Mouse (Mus musculus) layer of hippocampus, adult 8-10 months (tissue): Measurements from ENCODE around the gene Rnf141. TPM values are rescaled to one million over a fixed set of nuclear protein-coding genes. Genes with fewer than 3 reads are reported as not detected.

Experiments used
- DNase-seq, 2 experiments: peaks; one replicate each; pipeline ENCODE4 v3.0.0; 2022; ENCODE audit warnings: low spot score in 2 of 2
- total RNA-seq, 4 experiments: library from RNA; stranded (reverse); gene quantifications; 2 replicates each; pipeline ENCODE4 v1.2.4; 2022

Rnf141 gene
- total RNA-seq, 4 experiments from 2014 or later = 72.8 to 92.5 (median 82.8) TPM

DNA sequence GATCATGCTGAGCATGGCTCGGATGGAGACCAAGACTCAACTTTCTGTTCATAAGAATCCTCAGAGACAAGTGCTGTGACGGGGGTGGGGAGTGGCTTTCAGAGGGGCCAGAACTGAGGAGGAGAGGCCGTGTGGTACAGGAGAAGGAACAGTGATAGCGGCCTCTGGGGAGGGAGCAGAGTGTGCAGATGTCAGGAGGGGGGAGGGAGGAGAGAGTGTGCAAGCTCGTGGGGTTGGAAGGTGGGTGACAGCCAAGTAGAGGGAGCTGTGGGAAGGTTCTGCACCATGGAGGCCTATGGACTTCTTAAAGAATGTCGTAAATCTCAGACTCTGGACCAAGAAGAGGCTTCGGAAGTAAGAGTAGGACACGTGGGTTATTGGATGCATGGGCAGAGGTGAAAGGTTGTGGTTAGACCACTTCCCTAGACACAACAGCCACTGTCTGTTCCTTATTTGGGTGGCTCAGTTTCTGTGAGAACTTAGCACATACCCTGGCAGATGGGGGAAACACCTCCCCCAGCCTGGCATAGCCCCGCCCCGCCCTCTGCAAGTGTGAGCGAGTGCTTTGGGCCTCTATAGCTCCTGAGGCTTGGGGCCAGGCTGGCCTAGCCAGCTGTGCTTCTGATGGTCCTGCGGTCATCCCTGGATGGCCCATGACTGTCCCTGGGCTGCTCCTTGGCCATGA is 47.7 kb downstream of the Rnf141 start:
- DNase-seq = no peak

DNA sequence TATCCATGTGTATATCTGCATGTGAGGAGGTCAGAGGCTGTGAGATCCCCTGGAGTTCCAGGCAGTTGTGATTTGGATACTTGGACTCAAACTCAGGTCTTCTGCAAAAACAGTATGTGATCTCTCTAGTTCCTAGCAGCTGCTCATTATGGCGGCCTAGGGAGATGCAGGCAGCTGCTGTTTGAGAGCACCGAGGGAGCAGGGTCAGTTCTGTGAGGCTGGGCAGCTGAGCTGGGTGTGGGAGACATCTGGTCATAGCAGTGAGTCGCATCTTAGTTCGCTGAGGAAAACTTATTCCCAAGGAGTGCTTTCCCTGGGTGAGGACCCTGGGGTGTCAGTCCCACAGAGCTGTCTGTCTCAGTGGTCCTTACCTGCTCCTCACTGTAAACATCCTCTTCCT is 49.5 kb downstream of the Rnf141 start:
- no peak for DNase-seq

DNA sequence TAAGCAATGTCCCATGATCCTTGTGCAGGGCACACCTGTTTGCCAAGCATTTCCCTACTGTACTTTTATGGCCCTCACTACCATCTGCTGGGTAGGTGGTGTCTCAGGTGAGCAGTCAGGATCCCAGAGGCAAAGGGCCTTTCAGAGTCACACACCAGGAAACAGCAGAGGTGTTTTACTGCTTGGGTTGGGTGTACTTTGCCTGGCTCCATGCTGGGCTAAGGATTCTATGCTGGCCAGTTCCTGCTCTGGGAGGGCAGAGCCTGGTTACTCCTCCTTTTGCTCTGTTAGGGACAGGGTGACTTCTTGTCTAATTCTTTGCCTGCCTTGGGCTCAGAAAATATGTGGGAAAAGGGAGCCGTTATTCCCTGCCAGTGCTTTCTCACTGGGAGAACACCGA is 51.4 kb downstream of the Rnf141 start:
- DNase-seq = no peak

DNA sequence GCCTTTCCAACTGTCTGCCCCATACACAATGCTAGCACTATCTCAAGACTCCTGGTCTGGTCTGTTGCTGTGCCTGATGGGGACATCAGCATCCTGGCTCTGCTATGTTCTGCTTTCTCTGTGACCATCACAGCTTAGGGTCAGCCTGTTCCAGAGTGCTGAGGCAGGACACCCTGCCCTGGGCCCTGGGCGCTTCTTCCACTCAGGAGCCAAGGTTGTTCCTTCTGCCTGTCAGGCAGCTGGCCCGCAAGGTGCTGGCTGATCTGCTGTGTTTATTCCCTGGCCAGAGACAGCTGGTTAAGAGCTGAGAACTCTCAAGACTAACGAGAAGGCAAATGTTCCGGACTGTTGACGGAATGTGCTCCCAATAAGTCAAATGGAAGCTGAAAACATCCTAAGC is 52.1 kb downstream of the Rnf141 start:
- no peak for DNase-seq

DNA sequence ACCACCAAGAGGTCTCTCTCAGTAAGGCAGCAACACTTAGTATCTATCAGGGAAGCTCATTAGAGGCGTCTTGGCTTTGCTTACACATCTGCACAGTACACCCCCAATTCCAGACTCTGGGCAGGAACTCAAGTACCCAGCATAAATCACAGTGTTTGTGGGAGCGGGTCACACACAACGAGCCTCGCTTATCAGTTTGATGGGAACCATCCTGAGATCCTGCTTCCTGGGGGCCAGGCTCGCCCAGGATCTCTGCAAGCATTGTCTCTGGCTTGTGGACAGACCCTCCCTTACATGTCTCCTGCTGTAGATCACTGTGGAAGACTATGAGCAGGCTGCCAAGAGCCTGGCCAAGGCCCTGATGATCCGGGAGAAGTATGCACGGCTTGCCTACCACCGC is 53.4 kb downstream of the Rnf141 start:
- no peak for DNase-seq

DNA sequence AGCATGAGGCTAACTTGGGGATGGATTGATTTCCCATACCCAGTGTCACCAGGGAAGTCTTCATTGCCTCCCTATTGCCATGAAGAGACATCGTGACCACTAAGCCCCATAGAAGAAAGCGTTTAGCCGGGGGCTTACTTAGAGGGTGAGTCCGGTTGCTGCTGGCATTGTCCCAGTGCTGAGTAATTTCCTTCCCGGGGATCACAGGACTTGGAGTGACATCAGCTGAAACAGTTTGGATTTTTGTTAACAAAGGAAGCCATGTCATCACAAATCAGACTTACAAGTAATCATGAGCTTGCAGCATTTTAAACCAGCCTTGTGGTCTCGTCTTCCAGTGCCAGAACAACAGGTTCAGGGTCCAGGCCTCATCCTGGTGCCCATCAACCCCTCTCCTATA is 56.9 kb downstream of the Rnf141 start:
- DNase-seq = no peak

DNA sequence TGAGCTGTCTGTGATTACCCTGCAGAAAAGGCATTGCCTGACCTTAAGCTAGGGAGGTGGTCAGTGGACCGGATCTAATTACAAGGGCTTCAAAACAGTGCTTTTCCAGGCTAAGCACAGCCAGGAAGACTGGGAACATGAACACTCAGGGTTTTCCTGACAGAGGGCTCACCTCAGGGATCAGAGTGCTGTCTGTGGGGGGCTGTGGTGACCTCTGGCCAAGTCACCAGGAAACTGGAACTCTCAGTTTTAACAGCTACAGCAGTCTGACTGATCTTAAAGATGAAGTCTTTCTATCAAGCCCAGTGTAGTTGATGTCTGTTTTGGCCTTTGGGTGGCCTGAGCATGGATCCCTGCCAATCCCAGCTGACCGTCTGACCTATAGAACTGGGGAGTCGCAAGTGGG is 58.5 kb downstream of the Rnf141 start:
- no peak for DNase-seq

DNA sequence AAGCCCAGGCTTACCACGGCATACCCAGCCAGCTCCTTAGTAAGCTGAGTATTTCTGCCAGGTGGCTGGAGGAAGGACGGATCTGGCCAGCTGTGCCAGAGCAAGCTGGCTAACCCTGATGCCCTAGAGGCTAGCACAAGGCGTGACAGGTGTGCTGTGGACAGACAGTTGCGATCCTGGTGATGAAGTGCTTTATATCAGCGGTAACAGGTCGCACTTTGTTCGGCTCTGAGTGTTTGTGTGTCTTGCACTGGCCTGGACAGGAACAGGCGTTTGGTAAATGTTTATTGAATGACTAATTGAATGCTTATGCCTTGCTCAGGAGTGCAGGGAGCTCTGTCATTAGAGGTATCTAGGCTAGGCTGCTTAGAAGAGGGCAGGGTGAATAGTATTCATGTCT is 59.3 kb downstream of the Rnf141 start:
- DNase-seq = no peak

DNA sequence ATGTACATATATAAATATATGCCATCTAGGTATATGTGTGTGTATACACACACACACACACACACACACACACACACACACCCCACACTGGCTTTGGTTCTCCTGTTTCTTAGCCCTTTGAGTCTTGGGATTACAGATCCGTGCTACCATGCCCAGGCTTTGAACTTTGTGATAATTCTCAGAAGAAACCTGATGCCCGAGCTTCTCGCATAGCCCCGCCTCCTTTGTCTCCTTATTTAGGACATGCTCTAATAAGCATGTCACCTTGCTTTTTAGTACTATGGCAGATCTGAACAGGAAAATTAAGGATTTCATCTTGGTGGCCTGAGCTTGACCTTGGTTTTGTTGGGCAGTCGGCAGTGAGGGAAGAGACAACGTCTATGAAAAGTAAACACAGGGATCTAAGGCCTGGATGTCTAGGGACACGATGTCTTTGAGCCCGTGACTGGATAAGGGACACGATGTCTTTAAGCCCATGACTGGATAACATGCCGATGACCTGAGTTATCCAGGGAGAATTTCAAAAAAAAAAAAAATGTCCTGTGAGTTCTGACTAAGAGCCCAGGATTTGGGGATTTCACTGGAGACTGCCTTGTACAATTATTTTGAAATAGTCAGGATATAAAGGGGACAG is 61.3 kb downstream of the Rnf141 start:
- no peak for DNase-seq

DNA sequence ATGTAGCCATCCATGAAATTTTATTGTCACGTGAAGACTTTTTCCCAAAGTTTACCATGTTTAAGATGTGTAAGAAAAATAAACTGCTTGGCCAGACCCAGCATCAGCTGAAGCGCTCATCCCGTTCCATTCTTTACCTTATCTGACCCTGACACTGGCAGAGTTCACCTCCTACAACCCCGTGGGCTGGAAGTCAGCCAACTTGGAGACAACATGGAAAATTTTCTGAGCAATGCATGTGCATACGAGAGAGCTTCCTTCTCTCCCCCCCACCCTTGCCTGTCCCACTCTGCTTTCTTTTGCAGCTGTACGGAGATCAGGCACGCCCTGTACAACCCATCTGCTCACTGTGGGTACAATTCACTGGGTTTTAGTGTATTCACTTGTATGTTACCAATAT is 62.1 kb downstream of the Rnf141 start:
- DNase-seq = no peak

DNA sequence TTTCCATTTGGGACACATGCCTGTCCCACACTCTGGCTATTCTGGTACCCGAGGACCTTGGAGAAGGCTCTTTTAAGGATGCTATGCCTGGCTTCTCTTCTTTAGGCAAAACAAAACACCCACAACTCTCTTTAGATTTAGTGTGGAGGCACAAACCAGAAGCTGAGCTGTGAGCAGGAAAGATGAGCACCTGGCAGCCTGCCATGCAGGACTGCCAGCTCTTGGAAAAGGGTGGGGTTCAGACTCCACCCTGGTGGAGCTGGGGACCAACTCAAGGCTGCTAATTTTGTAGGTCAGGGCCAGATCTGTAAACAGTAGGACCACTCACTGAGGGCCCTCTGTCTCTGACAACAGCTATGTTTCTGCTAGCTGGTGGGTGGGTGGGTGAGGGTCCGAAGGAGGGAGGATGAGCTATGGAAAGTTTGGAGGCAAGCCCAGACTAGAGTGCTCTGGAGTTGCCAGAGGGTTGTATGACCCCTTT is 63.0 kb downstream of the Rnf141 start:
- no peak for DNase-seq

DNA sequence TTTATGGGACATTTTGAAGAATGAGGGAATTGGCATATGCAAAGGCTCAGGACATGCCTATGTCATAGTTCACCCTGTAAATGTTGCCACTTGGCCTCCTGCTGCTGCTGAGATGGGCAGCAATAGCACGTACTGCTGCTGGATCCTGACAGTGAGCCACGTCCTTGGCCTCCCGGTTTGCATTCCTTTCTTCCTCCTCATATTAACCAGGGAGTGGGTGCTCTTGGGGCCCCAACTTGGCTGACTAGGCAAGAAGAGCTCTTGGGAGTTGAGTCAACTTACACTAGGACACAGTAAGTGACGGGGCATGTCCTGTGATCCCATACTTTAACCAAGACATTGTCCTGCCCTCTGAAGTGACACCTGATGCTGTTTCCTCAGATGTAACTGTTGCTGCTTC is 63.7 kb downstream of the Rnf141 start:
- DNase-seq = no peak

DNA sequence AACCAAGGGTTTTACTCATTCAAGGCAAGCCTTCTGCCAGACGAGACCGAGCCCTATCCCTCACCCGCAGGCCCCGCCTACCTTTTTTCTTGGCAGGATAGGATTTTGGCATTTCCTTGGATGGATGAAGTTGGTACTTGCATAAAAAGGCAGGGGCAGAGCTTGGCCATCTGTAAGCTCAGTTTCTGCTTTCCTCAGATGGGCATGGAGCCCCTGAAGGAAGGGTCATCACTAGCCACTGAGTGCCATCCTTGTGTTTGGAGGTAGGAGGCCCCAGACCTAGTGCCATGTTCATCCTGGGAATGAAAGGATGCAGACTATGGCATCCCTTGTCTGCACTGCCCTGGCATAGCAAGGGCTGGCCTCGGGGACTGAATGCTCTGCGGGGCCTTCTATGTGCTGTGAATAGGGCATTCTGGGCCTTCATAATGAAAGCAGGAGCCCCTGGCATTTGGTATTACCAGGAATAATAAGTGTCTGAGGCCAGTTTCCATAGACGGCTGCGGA is 64.6 kb downstream of the Rnf141 start:
- peak; percentile 49 to 67 for DNase-seq

DNA sequence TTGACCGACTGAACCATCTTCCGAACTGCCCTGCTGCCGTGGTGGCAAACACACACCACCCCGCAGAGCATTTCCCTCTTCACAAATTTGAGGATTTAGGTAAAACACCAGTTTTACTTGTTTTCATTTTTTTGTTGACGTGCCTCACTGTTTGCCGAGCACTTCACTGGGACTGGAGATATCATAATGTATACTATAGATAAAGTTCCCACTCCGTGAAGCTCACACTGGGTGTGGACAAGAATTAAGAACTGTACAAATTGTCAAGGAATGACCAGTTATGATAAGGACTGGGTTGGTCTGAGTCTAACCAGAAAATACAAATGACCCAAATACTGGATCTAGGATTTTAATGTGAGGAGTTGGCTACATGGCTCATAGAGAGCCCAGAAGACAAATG is 65.3 kb downstream of the Rnf141 start:
- no peak for DNase-seq

DNA sequence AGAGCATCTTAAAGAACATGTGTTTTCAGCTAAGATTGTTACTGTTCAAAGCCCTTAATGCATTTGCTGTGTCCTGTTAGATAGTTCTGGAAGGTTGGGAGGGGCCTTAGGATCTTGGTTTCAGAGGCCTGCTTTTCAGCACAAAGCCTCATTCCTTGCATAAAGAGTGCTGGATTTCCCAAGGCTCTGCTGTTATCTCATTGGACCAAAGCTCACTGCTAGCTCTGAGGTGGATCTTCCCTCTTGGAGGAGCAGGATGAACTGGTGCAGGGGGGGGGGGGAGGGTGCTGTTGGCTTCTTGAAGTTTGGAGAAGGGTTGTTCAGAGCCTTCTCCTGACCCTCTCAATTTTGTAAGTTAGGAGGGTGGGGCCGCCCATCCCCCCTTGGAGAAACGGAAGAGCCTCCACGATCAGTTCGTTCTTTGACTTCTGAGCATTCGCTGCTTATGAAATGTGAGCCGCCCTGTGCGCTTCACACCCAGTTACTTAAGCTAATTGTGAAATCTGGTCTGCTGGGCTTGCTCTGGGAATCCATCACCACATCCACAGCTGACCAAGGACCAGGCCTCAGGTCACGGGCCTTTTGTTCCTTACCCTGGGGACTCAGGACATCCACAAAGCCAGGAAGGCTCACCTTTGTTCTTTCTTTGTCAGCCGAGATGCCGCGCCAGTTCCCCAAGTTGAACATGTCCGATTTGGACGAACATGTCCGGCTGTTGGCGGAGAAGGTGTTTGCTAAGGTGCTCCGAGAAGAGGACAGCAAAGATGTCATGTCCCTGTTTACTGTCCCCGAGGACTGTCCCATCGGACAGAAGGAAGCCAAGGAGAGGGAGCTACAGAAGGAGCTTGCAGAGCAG is 66.9 kb downstream of the Rnf141 start:
- no peak for DNase-seq

DNA sequence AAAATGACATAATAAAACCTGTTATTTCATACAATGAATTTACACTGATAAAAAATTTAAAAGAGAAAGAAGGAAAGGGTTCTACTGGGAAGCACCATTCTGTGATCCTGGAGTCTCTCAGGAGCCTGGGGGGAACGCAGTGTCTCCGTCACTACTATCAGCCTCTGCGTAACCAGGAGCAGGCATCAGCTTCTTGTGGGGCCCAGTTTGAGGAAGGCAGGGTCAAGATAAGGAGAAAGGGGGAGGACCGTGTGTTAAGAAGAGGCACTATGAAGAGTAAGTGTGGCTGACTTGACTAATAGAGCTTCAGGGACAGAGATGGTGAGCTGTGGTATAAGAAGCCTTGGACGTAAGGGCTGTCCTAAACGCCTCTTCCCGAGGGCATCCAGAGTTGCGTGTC is 69.6 kb downstream of the Rnf141 start:
- no peak for DNase-seq

DNA sequence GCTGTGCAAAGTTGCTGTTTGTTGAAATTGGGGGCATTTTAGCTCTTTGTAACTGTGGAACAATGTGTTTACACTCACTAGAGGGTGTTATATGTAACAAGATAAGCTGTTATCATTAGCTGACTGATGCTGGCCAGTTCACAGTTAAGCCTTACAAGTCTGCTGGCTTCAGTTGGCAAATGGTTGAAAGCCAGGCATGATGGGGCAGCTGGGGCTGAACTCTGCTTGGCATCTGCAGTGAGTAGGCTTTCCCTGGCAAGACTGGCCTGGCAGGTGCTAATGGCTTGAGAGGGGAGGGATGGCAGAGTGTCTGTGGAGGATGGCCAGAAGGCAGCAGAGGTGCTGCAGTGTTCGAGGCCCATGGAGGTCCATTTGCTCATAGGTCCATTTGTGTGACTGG is 70.2 kb downstream of the Rnf141 start:
- DNase-seq = peak; percentile 44 to 45

DNA sequence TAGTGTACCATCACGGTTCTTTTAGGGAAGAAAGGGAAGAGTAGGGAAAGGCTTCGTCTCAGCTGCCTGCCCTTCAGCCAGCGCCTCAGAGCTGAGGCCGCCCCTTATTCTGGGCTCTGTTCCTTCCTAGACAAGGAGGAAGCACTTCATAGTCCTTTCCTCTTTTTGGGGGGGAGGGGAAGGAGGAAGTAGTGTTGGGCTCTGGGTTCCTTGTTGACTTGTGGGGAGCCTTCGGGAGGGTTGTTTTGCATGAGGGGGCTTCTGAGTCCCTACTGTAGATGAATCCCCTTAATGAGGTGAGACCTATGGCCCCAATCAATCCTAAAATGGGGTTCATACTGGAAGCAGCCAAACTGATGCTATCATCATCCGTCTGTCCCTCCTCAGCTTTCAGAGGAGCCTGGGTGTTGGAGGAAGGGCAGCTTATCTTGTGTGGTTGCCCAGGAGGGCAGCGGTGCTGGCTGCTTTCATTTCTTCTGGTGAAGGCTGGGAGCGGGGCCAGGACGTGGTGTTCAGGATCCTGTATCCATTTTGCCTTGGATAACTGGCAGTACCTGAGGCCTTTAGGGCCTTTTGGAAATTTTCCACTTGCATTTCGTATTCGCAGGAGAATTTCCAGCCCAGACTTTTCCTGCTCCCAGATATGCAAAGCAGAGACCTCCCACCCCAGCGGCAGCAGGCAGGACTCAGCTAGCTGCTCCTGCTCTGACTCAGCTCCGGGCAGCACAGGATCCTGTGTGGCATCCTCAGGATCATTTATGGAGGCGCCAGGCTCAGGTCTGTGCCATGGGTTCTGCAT is 70.9 kb downstream of the Rnf141 start:
- DNase-seq = peak in 1 of 2 experiments; percentile 44

DNA sequence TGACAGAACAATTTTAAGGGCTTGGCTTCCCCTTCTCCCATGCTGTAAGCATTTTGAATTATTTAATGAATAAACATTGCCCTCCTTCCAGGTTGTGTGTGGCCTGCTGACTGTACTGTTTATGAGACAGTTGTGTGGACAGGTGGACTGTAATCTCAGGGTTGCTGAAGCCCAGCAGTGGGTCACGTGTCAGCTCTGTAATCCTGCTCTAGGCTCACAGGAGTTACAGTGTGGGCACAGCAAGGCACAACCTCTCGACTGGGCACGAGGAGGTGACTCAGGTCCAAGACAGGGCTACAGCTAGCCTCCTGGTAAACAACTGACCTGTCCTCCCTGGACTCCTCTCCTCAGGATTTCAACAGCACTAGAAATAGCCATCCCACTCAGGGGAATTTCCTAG is 71.9 kb downstream of the Rnf141 start:
- no peak for DNase-seq

DNA sequence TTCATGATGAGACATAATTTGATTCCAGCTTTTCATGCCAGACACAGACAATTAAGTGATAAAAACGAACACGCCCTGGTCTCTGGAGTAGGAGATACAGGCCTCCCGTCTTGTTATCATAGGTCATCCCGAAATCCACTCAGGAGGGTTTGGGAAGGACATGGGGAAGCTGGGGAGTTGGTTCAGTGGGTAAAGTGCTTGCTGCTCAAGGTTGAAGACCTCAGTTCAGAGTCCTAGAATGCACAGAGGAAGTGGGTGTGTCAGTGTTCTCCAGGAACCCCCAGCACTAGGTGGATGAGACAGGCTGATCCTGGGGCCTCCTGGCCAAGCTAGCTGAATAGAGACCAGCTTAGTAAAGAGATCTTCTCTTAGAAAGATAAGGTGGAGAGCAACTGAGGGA is 73.3 kb downstream of the Rnf141 start:
- no peak for DNase-seq

DNA sequence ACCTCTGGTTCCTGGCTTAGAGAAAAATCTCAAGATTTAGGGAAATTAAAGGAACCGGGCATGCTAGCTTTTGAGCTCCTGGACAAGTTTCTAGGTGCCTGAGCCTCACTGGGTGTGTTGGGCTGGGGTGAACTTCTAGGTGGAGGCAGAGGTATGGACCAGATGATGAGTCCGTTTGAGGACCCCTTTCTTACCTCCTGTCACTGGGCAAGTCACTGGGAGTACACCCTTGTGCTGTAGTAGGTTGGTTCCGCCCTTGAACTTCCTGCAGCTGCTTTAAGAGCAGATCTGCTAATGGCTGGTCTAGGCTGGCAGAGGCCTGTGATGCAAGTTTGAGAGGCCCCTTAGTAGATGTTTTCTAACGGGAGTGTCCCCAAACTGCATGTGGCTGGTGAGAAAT is 75.2 kb downstream of the Rnf141 start:
- no peak for DNase-seq
